In genomic region chr8:90877430-90877975, GRCm38 (mm10) we compare ENCODE assay signal across 8 mouse cellular contexts. TPM values are rescaled to one million over a fixed set of nuclear protein-coding genes. Genes with fewer than 3 reads are reported as not detected.
A peak's percentile ranks its signal among the peaks of the same experiment; 100 is the strongest.
DNase-seq lines count a peak whose midpoint lies in the region; ATAC-seq lines count a peak whose summit lies in the region.

No protein-coding gene starts in this region.

- DNase-seq in kidney, adult 18-20 months = no peak
- no peak for DNase-seq in embryonic facial prominence, embryonic 10.5 days (ENCODE audit: low spot score)
- no peak for DNase-seq in adrenal gland, adult 8-10 months
- no peak for DNase-seq in cerebellum, adult 11-12 months

- peak overlapping the region; percentile 80 for H3K27ac ChIP-seq in kidney, embryonic 15.5 days
- H3K27ac ChIP-seq in embryonic facial prominence, embryonic 10.5 days (replicated peaks) = peak overlapping the region; percentile 84
- peak overlapping the region; percentile 92 for H3K27ac ChIP-seq in hindbrain, embryonic 13.5 days
- peak overlapping the region; percentile 83 for H3K27ac ChIP-seq in midbrain, embryonic 12.5 days (replicated peaks)

- peak overlapping the region; percentile 44 for H3K9ac ChIP-seq in kidney, embryonic 15.5 days
- peak overlapping the region; percentile 71 for H3K9ac ChIP-seq in hindbrain, embryonic 13.5 days
- peak overlapping the region; percentile 55 for H3K9ac ChIP-seq in midbrain, embryonic 12.5 days (replicated peaks)

- H3K4me3 ChIP-seq in kidney, embryonic 15.5 days (replicated peaks) = peak overlapping the region; percentile 50
- H3K4me3 ChIP-seq in embryonic facial prominence, embryonic 10.5 days = peak overlapping the region; percentile 62
- peak overlapping the region; percentile 42 for H3K4me3 ChIP-seq in hindbrain, embryonic 13.5 days
- peak overlapping the region; percentile 41 for H3K4me3 ChIP-seq in midbrain, embryonic 12.5 days

- no peaks in the 10 kb centered on the region for H3K36me3 ChIP-seq in kidney, embryonic 15.5 days
- H3K36me3 ChIP-seq in embryonic facial prominence, embryonic 10.5 days (replicated peaks) = no peaks in the 10 kb centered on the region
- H3K36me3 ChIP-seq in hindbrain, embryonic 13.5 days = no peaks in the 10 kb centered on the region
- no peaks in the 10 kb centered on the region for H3K36me3 ChIP-seq in midbrain, embryonic 12.5 days

- H3K27me3 ChIP-seq in kidney, embryonic 15.5 days = no peaks in the 10 kb centered on the region
- H3K27me3 ChIP-seq in embryonic facial prominence, embryonic 10.5 days (replicated peaks; ENCODE audit: low read depth, poor library complexity, severe bottlenecking) = 0 out of 2 replicates have a peak, but pooled peaks cover 3% of the 10 kb centered on the region
- H3K27me3 ChIP-seq in hindbrain, embryonic 13.5 days = no peaks in the 10 kb centered on the region
- peaks cover 12% of the 10 kb centered on the region; the same call in 1 of the 2 replicates for H3K27me3 ChIP-seq in midbrain, embryonic 12.5 days

- no peaks in the 10 kb centered on the region for H3K9me3 ChIP-seq in kidney, embryonic 15.5 days (replicated peaks)
- no peaks in the 10 kb centered on the region for H3K9me3 ChIP-seq in embryonic facial prominence, embryonic 10.5 days
- no peaks in the 10 kb centered on the region for H3K9me3 ChIP-seq in hindbrain, embryonic 13.5 days
- H3K9me3 ChIP-seq in midbrain, embryonic 12.5 days = no peaks in the 10 kb centered on the region

- WGBS in kidney, embryonic 15.5 days = 6% methylated on average over 11 of the region's 11 CpGs
- 3% methylated on average over 11 of the region's 11 CpGs for WGBS in embryonic facial prominence, embryonic 10.5 days
- under 1% methylated on average over 11 of the region's 11 CpGs for WGBS in hindbrain, embryonic 13.5 days
- WGBS in midbrain, embryonic 12.5 days = under 1% methylated on average over 11 of the region's 11 CpGs

- peaks cover 21% of the 10 kb centered on the region for H3K4me1 ChIP-seq in kidney, embryonic 15.5 days
- H3K4me1 ChIP-seq in embryonic facial prominence, embryonic 10.5 days = peaks cover 35% of the 10 kb centered on the region
- peaks cover 32% of the 10 kb centered on the region for H3K4me1 ChIP-seq in hindbrain, embryonic 13.5 days (replicated peaks)
- H3K4me1 ChIP-seq in midbrain, embryonic 12.5 days = peaks cover 22% of the 10 kb centered on the region

- peak overlapping the region; percentile 88 for H3K4me2 ChIP-seq in kidney, embryonic 15.5 days
- peak overlapping the region; percentile 70 for H3K4me2 ChIP-seq in hindbrain, embryonic 13.5 days
- peak overlapping the region; percentile 64 for H3K4me2 ChIP-seq in midbrain, embryonic 12.5 days (replicated peaks)

- ATAC-seq in kidney, embryonic 15.5 days (replicated peaks; ENCODE audit: low FRiP score) = peak; percentile 4; the same call in 1 of the 2 replicates
- peak; percentile 72 for ATAC-seq in hindbrain, embryonic 13.5 days (ENCODE audit: low FRiP score)
- ATAC-seq in midbrain, embryonic 12.5 days (ENCODE audit: low FRiP score, low read depth) = peak; percentile 53
- no peak for ATAC-seq in erythroid progenitor cell, adult 5-6 weeks (replicated peaks; ENCODE audit: low FRiP score, poor library complexity, severe bottlenecking)

RNA-seq across cellular contexts. Expression of gene Chd9, which starts 49.4 kb away (rescaled TPM):
- 74.6 and 80.4 TPM in 2 replicates for polyA plus RNA-seq in kidney, embryonic 15.5 days (2015; fragmentation: Nextera tagmentation; extraction: Ambion mirVana)
- polyA plus RNA-seq in embryonic facial prominence, embryonic 10.5 days (2016; fragmentation: Nextera tagmentation; extraction: Ambion mirVana) = 30.3 and 34.2 TPM in 2 replicates
- 76.4 and 89.0 TPM in 2 replicates for polyA plus RNA-seq in hindbrain, embryonic 13.5 days (2015; fragmentation: Nextera tagmentation; extraction: Ambion mirVana)
- polyA plus RNA-seq in midbrain, embryonic 12.5 days (2016; fragmentation: Nextera tagmentation; extraction: Ambion mirVana) = 52.1 and 58.9 TPM in 2 replicates
- 100 to 1,000 TPM in 2 of 4 experiments, 10 to 100 TPM in 2; 62.9 to 122 (median 86.9) TPM for total RNA-seq in adrenal gland, adult 8-10 months (2022)
- 27.2 and 35.3 TPM in 2 replicates for total RNA-seq in erythroid progenitor cell, adult 5-6 weeks (2015; ENCODE audit: low replicate concordance)
- 23.0 and 23.6 TPM in 2 replicates for total RNA-seq in erythroid progenitor cell, adult 5-6 weeks (2017; ENCODE audit: low replicate concordance)
